Mouse (Mus musculus): ENCODE measurements around the gene Lif.

Lif gene

GRCm38 (mm10) chr11:4232644-4233043 is 24.7 kb upstream of the Lif start:
- DNase-seq = no peak

- DNase-seq = no peak
Measured at GRCm38 (mm10) chr11:4235052-4235655, 22.2 kb upstream of the Lif start.

- no peak for DNase-seq
Measured at GRCm38 (mm10) chr11:4235665-4236545, 21.5 kb upstream of the Lif start, which contains the start of gene Osm. Osm (plus strand) TSS chr11:4236420.

- no peak for DNase-seq
Measured at GRCm38 (mm10) chr11:4236546-4237067, 20.8 kb upstream of the Lif start.

- no peak for DNase-seq
Measured at GRCm38 (mm10) chr11:4237389-4237912, 19.9 kb upstream of the Lif start.

GRCm38 (mm10) chr11:4238167-4238566 is 19.2 kb upstream of the Lif start:
- DNase-seq = no peak

GRCm38 (mm10) chr11:4239691-4240090 is 17.7 kb upstream of the Lif start:
- no peak for DNase-seq

- no peak for DNase-seq
Measured at GRCm38 (mm10) chr11:4240151-4240550, 17.2 kb upstream of the Lif start.

GRCm38 (mm10) chr11:4241180-4241579 is 16.2 kb upstream of the Lif start:
- DNase-seq = no peak

- no peak for DNase-seq
Measured at GRCm38 (mm10) chr11:4246126-4246525, 11.2 kb upstream of the Lif start.

- DNase-seq = no peak
Measured at GRCm38 (mm10) chr11:4246623-4247022, 10.7 kb upstream of the Lif start.

- no peak for DNase-seq
Measured at GRCm38 (mm10) chr11:4247201-4247959, 10.0 kb upstream of the Lif start.

- no peak for DNase-seq
Measured at GRCm38 (mm10) chr11:4249151-4249550, 8.2 kb upstream of the Lif start.

GRCm38 (mm10) chr11:4250290-4250689 is 7.1 kb upstream of the Lif start:
- DNase-seq = no peak

GRCm38 (mm10) chr11:4251376-4251775 is 6.0 kb upstream of the Lif start:
- no peak for DNase-seq

GRCm38 (mm10) chr11:4252886-4253285 is 4.5 kb upstream of the Lif start:
- DNase-seq = no peak

GRCm38 (mm10) chr11:4257756-4258155 is 399 bp downstream of the Lif start:
- DNase-seq = peak in 1 of 2 experiments; percentile 28

GRCm38 (mm10) chr11:4258657-4259082 is 1.3 kb downstream of the Lif start:
- DNase-seq = peak; percentile 92 to 95

GRCm38 (mm10) chr11:4260463-4261187 is 3.3 kb downstream of the Lif start:
- DNase-seq = peak; percentile 72 to 80

GRCm38 (mm10) chr11:4261188-4261494 is 3.8 kb downstream of the Lif start:
- peak; percentile 75 to 81 for DNase-seq

- DNase-seq = peak; percentile 88
Measured at GRCm38 (mm10) chr11:4261969-4262368, 4.6 kb downstream of the Lif start.

GRCm38 (mm10) chr11:4262847-4263246 is 5.5 kb downstream of the Lif start:
- no peak for DNase-seq

Measured in cerebellum, postnatal 10 days (tissue).